Mouse (Mus musculus): ENCODE measurements around the gene Foxo1.

The Foxo1 gene

DNA sequence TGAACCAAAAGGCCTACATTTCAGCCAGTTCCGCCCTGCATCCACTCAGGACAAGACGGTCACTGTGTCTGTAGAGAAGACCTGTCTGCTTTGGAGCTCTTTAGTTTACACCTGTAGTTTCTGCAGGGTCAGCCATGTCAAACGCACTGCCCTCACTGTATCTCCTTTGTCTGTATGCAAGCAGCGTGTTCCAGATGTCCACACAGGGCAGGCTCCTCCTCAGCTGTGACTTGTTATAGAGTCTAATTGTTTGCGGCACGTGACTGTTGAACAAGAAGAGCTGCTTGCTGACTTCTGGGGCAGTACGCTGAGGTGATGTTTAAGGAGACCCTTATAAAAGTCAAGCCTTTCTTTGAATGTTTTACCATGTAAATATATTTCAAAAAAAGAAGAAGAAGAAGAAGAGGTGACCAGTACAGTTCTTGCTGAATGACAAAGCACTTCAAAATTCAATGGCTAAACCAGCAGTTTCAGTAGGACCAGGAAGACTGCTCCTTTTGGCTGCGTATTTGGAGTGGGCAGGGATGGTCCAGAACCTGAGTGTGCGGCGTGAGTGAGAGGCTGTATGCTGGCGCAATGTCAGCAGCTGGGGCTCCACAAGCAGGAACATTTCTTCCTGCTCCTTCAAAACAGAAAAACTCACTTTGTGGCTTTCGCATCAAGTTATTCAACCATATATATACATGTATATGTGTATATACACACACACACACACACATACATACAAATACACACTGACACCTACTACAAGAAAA lies 52.6 kb downstream of the Foxo1 start:
- no peak for DNase-seq (ENCODE audit: low read depth)

DNA sequence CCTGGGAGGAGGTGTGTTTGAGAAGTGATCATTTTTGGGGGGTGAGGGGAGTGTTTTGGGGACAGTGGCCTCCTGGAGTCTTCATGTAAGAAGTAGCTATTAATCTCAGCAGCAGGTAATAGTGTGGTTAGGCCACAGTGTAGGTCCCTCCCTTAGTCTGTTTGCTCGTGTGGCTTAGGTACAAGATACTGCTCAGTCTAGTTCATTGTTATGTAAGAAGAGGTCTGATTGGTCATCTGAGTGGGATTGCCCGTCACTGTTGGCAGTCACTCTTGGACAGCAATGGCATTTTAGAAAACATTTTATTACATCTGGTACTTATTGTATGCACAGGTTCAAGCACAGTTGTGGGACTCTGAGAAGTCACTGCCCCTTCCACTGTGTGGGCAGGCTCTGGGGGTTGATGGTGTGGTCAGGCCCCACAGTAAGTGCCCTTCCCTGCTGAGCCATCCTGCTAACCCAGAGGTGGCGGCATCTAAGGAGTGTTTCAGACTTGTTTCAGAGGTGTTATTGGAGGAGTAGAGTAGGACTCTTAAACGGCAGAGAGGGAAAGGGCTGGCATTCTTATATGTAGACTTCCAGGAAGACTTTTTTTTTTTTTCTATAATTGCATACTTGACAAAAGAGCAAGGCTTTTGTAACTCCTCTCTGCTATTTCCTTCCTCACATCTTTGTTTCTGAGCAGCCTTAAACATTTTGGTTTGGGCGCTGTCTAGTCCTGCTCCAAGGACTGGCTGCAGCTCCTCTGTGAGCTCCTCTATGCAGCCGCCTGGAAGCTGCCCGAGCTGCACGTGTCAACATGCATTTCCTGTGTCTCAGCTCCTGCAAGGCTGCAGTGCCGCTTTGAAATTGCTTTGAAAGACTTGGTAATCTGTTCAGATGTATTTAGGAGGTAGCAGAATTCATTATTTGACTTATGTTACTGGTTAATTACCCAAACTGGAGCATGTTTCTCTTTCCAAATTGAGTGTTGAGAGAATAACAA lies 54.6 kb downstream of the Foxo1 start:
- no peak for DNase-seq (ENCODE audit: low read depth)

DNA sequence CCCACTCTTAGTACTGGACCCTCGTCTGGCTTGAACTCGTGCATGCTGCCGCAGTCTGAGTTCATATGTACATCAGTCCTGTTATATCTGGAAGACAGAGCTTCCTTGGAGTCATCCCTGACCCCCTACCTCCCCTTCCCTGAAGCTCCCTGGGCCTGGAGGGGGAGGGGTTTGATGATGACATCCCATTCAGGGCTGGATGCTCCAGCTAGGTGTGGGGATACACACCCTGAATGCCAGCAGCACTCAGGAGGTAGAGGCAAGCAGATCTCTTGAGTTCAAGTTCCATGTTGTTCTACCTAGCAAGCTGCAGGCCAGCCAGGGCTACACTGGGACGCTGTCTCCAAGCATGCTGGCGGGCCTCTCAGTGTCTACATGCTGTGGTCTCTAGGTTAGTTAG lies 56.9 kb downstream of the Foxo1 start:
- DNase-seq (ENCODE audit: low read depth): no peak

DNA sequence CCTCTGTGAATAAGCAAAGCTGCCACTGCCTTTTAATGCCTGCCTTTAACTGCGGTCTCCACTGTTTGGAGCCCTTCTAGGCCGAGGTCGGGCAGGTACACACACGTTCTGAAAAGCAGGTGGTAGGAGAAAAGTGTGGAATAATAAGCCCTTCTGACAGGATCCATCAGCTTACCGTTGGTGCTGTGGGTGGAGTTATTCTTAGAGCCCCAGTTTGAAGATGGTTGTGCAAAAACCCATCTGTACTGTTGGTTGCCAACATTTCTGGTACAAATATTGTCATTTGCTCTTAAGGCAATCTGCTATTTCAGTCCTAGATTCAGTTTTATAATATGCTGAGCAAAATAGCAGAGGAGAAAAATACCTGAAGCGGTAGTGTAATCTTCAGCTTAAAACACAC lies 58.6 kb downstream of the Foxo1 start:
- no peak for DNase-seq (ENCODE audit: low read depth)

DNA sequence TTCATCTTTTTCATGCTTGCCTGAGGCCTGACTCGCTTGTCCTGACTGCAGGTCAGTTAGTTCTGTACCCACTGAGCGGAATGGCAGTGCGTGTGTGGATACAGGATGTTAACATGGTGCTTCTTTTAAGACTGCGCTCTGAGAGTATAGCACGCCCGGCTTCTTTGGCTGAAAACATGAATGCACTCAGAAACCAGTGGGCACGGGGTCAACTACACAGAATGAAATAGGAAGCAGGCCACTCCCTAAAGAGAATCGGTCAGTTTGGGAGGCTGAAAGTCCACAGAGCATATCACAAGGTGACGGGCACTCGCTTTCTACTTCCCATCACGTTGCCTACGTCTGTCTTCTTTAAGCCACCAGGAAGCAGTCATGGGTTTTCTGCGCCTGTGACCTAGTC lies 59.0 kb downstream of the Foxo1 start:
- DNase-seq (ENCODE audit: low read depth): no peak

DNA sequence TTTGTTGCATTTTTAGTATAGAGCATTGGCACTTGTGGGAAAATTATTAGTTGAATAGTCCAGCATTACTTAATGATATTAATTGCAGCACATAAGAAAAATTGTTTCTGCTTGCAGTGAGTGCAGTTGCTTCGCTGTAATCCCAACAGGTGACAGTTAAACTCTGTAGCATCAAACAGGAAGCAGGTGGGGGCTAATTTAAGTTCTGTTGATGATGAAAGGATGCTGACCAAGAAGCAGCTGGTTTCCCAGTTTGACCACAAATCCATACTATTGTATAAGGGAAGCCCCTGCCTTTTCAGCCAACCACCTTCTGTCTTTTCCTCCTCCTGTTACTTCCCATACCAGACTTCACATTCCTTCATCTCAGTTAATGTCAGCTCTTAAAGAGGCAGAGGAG lies 63.6 kb downstream of the Foxo1 start:
- no peak for DNase-seq (ENCODE audit: low read depth)

DNA sequence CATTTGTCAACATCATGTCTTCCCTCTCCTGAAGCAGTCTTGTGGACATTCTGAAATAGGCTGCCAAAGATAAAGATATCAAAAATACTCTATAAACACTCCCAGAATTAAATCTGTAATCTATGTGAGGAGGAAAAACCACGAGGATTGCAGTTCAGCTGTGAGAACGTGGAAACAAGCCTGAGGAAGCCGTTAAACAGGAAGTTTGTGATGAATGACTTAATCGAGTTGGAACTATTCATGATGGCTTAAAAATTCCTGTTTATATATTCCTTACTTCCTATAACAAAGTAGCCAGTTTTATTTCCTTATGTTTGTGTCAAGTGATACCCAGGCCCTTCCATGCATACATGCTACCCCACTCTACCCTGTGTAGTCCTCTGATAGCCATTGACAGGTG lies 70.6 kb downstream of the Foxo1 start:
- DNase-seq (ENCODE audit: low read depth): no peak

DNA sequence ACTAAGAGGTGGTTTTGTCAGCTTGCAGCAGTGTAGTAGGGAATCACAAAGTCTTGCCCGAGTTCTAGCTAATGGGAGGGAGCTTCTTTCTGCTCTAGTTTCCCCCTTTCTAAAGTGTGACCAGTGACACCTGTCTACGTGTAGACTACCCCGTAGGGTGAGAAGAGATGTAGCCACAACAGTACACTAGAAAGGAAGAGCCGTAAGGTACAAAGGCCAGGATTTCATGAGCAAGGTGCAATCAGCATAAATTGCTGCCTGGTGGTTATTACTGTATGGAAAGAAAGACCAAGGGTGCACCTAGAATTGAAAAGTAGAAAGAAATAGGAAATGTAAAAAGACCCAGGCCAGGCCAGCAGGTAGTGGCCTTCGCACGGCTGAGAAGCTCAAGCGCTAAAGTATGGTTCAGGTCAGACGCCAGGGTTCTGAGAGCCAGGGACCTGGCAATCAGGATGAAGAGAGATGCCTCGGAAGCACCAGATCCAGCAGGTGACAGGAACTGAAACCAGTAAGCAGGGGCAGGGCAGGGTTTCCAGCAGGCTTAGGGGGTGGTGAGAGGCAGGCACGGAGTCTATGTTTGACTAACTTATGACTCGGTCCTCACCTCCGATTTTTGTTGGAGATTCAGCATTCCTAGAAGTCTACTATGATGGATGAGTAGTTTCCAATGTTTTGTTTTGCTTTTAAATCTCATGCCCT lies 72.3 kb downstream of the Foxo1 start:
- no peak for DNase-seq (ENCODE audit: low read depth)

DNA sequence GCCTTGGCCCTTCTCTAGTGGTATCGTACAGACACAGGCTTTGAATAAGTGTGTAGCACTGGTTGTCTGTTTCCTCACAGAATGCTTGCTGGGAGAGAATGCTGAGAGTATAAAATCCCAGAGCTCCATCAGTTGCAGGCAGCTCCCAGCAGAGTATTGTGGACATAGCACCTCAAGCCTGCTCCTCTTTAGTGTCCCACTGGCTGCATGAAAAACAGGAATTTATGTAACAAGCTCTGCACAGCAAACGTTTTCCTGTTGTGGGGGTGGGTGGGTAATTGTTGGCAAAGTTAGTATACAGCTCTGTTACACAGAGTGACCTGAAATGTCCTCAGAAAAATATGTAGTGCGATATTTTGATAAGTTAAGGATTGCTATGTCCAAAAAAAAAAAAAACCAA lies 74.1 kb downstream of the Foxo1 start:
- no peak for DNase-seq (ENCODE audit: low read depth)

DNA sequence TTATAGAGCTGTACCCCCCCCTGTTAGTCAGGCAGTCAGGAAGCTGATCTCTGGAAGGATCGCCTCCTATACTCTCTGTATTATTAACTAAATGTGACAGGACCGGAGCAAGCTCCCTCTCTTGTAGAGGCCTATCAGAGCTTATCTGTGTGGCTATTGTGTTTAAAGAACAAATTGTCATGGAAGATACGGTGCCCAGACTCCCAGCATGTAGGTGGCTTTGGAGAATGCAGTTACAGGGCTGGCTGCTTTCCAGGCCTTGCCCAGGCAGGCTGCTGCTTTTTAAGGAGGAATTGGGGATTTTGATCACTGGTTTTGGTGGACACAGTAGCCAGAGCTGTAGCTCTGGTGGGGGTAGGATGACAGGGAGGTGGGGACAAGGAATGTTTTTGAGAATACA lies 74.7 kb downstream of the Foxo1 start:
- DNase-seq (ENCODE audit: low read depth): peak; percentile 19

DNA sequence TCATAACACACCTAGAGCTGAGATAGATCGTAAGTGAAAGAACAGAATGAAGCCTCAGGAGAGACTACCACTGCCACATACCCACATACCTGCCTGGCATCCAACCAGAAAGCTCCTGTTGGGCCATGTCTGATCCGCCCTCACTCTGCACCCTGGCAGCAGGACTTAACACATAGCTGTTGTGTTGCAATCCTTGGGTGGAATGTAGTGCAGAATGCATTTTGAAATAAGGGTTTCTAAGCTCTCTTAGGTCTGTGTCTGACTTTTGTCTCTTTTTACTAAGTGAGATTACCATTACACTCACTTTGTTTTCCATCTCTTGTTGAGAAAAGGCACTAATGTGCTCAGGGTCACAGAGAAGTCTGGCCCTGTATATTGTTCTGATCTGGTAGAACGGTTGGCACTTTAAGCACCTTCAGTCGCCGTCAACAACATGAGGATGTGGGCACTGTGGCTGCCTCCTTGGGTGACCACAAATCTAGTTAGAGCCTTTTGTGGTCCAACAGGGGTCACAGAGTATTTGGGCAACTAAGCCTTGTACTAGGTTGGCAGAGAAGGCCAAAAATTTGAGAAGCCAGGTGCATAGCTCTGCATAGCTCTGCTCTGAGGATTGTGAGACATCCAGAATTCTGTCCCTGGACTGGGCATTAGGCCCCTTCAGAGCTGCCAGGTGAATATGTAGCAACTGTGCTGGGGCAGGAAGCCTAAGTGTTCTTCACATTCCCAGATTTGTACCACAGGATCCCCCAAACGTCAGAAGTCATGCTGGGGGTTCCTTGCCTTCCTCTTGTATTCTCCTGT lies 75.3 kb downstream of the Foxo1 start:
- peak; percentile 43 for DNase-seq (ENCODE audit: low read depth)

DNA sequence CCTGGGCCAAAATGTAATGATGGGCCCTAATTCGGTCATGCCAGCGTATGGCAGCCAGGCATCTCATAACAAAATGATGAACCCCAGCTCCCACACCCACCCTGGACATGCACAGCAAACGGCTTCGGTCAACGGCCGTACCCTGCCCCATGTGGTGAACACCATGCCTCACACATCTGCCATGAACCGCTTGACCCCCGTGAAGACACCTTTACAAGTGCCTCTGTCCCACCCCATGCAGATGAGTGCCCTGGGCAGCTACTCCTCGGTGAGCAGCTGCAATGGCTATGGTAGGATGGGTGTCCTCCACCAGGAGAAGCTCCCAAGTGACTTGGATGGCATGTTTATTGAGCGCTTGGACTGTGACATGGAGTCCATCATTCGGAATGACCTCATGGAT lies 77.7 kb downstream of the Foxo1 start:
- no peak for DNase-seq (ENCODE audit: low read depth)

DNA sequence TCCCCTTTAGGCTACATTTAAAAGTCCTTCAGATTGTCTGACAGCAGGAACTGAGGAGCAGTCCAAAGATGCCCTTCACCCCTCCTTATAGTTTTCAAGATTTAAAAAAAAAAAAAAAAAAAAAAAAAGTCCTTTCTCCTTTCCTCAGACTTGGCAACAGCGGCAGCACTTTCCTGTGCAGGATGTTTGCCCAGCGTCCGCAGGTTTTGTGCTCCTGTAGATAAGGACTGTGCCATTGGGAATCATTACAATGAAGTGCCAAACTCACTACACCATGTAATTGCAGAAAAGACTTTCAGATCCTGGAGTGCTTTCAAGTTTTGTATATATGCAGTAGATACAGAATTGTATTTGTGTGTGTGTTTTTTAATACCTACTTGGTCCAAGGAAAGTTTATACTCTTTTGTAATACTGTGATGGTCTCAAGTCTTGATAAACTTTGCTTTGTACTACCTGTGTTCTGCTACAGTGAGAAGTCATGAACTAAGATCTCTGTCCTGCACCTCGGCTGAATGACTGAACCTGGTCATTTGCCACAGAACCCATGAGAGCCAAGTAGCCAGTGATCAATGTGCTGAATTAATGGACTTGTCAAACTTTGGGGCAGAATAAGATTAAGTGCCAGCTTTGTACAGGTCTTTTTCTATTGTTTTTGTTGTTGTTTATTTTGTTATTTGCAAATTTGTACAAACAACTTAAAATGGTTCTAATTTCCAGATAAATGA lies 79.0 kb downstream of the Foxo1 start:
- no peak for DNase-seq (ENCODE audit: low read depth)

DNA sequence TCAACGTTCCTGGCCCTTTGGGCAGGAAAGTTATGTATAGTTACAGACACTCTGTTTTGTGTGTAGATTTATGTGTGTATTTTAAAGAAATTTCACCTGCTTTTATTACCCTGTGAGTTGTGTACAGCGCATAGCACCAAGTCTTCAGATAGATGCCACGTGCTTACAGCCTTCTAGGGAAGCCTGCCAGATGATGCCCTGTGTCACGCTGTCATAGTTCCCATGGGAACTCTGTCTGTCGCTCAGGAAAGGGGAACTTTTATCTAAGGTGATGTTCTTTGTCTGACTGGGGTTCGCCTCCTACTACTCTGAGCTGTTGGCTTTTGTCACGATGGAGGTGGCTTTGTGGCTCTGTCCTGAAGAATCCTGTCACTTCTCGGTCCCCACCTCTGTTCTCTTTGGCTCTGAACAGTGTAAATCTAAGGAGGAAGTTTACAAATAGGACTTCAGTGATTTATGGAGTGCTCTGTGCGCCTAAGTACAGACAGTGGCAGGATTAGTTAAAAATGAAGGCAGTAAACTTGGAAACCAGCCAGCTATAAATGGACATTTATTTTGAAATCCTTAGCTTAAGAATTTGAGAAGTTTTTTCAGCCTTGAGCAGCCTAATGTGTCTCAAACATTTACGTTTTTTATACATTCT lies 80.0 kb downstream of the Foxo1 start:
- DNase-seq (ENCODE audit: low read depth): no peak

DNA sequence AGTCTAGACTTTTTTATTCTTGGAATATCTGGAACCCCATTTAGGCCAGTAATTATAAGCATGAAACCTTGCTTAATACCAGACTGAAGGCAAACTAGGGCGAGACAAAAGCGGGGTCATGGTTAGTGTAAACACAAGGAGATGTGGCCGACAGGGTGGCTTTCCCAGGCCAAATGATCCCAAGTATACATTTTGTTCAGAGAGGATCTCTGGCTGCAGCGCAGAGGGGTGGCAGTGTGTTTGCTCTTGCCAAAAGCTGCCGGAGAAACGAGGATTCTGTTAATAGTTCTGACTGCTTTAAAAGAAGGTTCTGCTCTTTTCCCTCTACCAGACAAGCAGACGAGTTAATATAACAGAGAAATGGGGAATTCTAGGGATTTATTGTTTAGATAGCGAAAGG lies 82.5 kb downstream of the Foxo1 start:
- no peak for DNase-seq (ENCODE audit: low read depth)

DNA sequence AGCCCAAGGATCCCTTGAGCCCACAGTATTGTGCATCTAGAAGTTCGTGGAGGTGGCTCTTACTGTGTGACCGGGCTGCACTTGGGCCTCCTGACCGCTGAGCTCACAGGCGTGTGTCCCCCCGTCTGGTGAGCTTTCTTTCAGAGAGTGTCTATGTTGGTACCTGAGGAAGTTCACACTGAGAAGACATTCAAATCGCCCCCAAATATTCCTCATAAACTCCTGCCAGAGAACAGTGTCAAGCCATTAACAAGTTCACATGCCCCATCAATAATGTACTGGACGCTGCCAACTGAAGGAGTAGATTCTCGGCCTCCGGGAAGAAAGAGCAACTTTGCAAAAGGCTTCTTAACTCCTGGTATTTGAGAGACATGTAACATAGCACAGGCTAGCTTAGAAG lies 83.8 kb downstream of the Foxo1 start:
- no peak for DNase-seq (ENCODE audit: low read depth)

DNA sequence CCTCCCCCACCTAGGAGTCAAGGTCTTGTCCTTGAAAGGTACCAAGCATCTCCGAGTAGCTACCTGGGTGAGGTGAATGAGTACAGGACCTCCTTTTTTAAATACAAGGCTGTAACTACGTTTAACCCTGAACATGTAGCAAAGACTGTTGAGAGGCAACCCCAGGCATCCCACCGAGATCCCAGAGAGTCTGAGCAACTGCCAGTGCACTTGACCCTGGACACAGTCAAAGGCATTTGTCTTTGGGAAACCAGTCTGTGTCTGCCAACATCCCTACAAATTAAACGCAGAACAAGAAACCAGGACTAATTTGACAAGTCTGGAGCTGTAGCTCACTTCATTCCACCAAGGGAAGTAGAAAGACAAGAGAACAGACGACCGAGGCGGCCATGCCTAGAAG lies 86.1 kb downstream of the Foxo1 start:
- DNase-seq (ENCODE audit: low read depth): no peak

DNA sequence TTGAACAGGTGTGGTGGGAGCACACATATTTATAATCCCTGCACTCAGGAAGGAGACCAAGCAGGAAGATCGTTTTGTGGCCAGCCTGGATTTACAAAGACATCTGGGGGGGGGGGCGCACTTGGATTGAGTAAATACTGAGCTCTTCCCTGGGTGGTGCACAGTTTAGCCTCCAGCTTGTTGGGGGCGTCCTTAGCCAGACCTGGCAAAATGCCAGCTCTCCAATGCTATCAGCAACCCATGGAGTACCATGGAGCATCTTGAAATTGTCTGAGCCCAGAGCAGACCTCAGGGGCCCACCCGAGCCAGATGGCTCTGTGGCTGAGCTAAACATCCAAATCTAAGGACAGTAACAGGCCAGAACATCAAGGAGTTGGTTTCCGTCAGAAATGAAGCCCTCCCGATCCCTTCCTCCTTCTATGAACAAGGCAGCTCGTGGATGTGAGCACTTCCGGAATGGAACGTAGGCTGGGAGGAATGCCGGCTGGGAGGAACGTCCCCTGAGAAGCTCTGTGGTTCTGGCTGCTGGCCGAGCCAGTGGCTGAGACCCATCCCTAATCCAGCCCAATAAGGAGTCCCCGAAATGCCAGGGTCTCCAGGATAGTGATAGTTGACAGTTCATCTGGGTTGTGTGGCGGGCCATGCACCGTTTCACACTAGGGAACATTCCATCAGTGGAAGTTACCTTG lies 89.3 kb downstream of the Foxo1 start:
- DNase-seq (ENCODE audit: low read depth): no peak

DNA sequence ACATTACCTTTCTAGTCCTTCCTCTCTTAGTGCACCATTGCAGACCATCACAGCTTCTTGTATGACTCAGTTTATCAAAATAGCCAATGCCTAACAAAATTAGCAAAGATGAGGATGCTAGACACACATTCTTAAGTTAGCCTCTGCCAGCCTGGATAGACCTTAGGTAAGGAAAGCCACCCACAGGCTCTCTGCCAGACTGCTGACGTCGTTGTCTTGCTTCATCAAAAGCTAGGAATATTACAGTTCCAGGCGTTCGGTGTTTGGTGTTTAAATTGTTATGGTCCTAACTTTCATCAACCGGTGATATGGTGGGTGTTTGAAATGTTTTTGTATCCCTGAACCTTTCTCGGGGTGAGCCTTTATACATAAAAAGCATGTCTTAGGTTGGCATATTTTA lies 96.4 kb downstream of the Foxo1 start:
- no peak for DNase-seq (ENCODE audit: low read depth)

DNA sequence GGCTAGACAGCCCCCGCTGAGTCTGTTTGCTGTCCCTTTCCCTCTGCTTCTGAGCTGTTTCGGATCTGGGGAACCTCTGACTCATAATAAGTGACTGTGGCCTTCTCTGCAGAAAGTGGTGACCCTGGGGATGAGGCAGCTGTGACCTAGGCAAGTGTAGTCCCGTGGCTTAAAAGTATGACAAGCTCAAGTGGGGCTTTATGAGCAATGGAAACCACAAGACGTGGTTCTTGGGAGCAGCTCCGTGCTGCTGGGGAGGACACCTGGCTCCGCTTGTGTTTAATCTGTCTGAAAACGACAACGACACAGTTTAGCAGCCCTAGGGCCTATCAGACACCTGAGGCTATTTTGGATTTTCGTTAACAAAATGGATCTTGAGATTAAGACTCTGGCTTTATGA lies 101.1 kb downstream of the Foxo1 start:
- DNase-seq (ENCODE audit: low read depth): no peak

All from NIH3T3 (cell line).